Mouse (Mus musculus): ENCODE data around the gene Pde10a.
A peak's percentile ranks its signal among the peaks of the same experiment; 100 is the strongest.

Gene Pde10a

GRCm38 (mm10) chr17:8533828-8534227, 8.7 kb downstream of the Pde10a start:
- no peaks in the 10 kb centered on the region for H3K36me3 ChIP-seq (ENCODE audit: insufficient read depth, low read length)
- H3K4me3 ChIP-seq (replicated peaks; ENCODE audit: low read length), result no peak overlapping the region
- H3K27me3 ChIP-seq (ENCODE audit: insufficient read depth, low read length), result peaks cover 2% of the 10 kb centered on the region; the same call in 1 of the 2 replicates
- peaks cover 9% of the 10 kb centered on the region for H3K9me3 ChIP-seq (ENCODE audit: low read length)
- no peaks in the 10 kb centered on the region for H3K4me1 ChIP-seq (replicated peaks; ENCODE audit: low read depth, low read length)
- TF ChIP-seq CTCF (conservative IDR thresholded peaks at IDR 0.05; ENCODE audit: low read length) (peak; percentile 93), NANOG (IDR thresholded peaks at IDR 0.05; ENCODE audit: borderline replicate concordance, low read length) (no peak), POU5F1 (IDR thresholded peaks at IDR 0.05; ENCODE audit: borderline replicate concordance, low read length) (no peak)

- TF ChIP-seq CTCF (conservative IDR thresholded peaks at IDR 0.05; ENCODE audit: low read length), result no peak
- no peak for TF ChIP-seq NANOG (IDR thresholded peaks at IDR 0.05; ENCODE audit: borderline replicate concordance, low read length)
- no peak for TF ChIP-seq POU5F1 (IDR thresholded peaks at IDR 0.05; ENCODE audit: borderline replicate concordance, low read length)
- no peaks in the 10 kb centered on the region for H3K27me3 ChIP-seq (ENCODE audit: insufficient read depth, low read length)
- peaks cover 3% of the 10 kb centered on the region; the same call in 1 of the 2 replicates for H3K9me3 ChIP-seq (ENCODE audit: low read length)
- H3K4me1 ChIP-seq (replicated peaks; ENCODE audit: low read depth, low read length), result no peaks in the 10 kb centered on the region
- no peaks in the 10 kb centered on the region for H3K36me3 ChIP-seq (ENCODE audit: insufficient read depth, low read length)
- H3K4me3 ChIP-seq (replicated peaks; ENCODE audit: low read length), result no peak overlapping the region
Observed at GRCm38 (mm10) chr17:8536522-8536921, 11.3 kb downstream of the Pde10a start.

GRCm38 (mm10) chr17:8538102-8538501, 12.9 kb downstream of the Pde10a start:
- TF ChIP-seq CTCF (conservative IDR thresholded peaks at IDR 0.05; ENCODE audit: low read length), result peak; percentile 60
- TF ChIP-seq POU5F1 (IDR thresholded peaks at IDR 0.05; ENCODE audit: borderline replicate concordance, low read length), result no peak
- Histone ChIP-seq H3K9me3 (ENCODE audit: low read length) (peaks cover 10% of the 10 kb centered on the region), H3K4me1 (replicated peaks; ENCODE audit: low read depth, low read length) (peaks cover 9% of the 10 kb centered on the region; the same call in 1 of the 2 replicates), H3K36me3 (ENCODE audit: insufficient read depth, low read length) (no peaks in the 10 kb centered on the region), H3K27me3 (ENCODE audit: insufficient read depth, low read length) (no peaks in the 10 kb centered on the region), H3K4me3 (replicated peaks; ENCODE audit: low read length) (no peak overlapping the region)

GRCm38 (mm10) chr17:8541974-8542538, 16.9 kb downstream of the Pde10a start:
- peaks cover 2% of the 10 kb centered on the region; the same call in 1 of the 2 replicates for H3K27me3 ChIP-seq (ENCODE audit: insufficient read depth, low read length)
- H3K4me1 ChIP-seq (replicated peaks; ENCODE audit: low read depth, low read length), result peaks cover 15% of the 10 kb centered on the region
- no peaks in the 10 kb centered on the region for H3K36me3 ChIP-seq (ENCODE audit: insufficient read depth, low read length)

GRCm38 (mm10) chr17:8546366-8546765, 21.2 kb downstream of the Pde10a start:
- TF ChIP-seq NANOG (IDR thresholded peaks at IDR 0.05; ENCODE audit: borderline replicate concordance, low read length), result no peak
- TF ChIP-seq POU5F1 (IDR thresholded peaks at IDR 0.05; ENCODE audit: borderline replicate concordance, low read length), result no peak
- TF ChIP-seq CTCF (conservative IDR thresholded peaks at IDR 0.05; ENCODE audit: low read length), result no peak
- no peaks in the 10 kb centered on the region for H3K36me3 ChIP-seq (ENCODE audit: insufficient read depth, low read length)
- peaks cover 16% of the 10 kb centered on the region for H3K9me3 ChIP-seq (ENCODE audit: low read length)
- H3K4me3 ChIP-seq (replicated peaks; ENCODE audit: low read length), result no peak overlapping the region
- H3K4me1 ChIP-seq (replicated peaks; ENCODE audit: low read depth, low read length), result peaks cover 15% of the 10 kb centered on the region
- peaks cover 8% of the 10 kb centered on the region; the same call in 1 of the 2 replicates for H3K27me3 ChIP-seq (ENCODE audit: insufficient read depth, low read length)

More at GRCm38 (mm10) chr17:8541974-8542538, 16.9 kb downstream of the Pde10a start:
- 0 out of 2 replicates have a peak overlapping the region, but pooled peaks have one; percentile 10 for H3K4me3 ChIP-seq (replicated peaks; ENCODE audit: low read length)
- TF ChIP-seq NANOG (IDR thresholded peaks at IDR 0.05; ENCODE audit: borderline replicate concordance, low read length), result no peak
- TF ChIP-seq CTCF (conservative IDR thresholded peaks at IDR 0.05; ENCODE audit: low read length), result no peak
- TF ChIP-seq POU5F1 (IDR thresholded peaks at IDR 0.05; ENCODE audit: borderline replicate concordance, low read length), result no peak
- H3K9me3 ChIP-seq (ENCODE audit: low read length), result peaks cover 13% of the 10 kb centered on the region

GRCm38 (mm10) chr17:8548733-8549132, 23.6 kb downstream of the Pde10a start:
- no peaks in the 10 kb centered on the region for H3K36me3 ChIP-seq (ENCODE audit: insufficient read depth, low read length)
- peaks cover 6% of the 10 kb centered on the region; the same call in 1 of the 2 replicates for H3K4me1 ChIP-seq (replicated peaks; ENCODE audit: low read depth, low read length)
- H3K27me3 ChIP-seq (ENCODE audit: insufficient read depth, low read length), result peaks cover 10% of the 10 kb centered on the region; the same call in 1 of the 2 replicates
- peaks cover 8% of the 10 kb centered on the region for H3K9me3 ChIP-seq (ENCODE audit: low read length)
- TF ChIP-seq POU5F1 (IDR thresholded peaks at IDR 0.05; ENCODE audit: borderline replicate concordance, low read length), result no peak
- TF ChIP-seq CTCF (conservative IDR thresholded peaks at IDR 0.05; ENCODE audit: low read length), result peak; percentile 26; the same call in 1 of the 2 replicates
- no peak for TF ChIP-seq NANOG (IDR thresholded peaks at IDR 0.05; ENCODE audit: borderline replicate concordance, low read length)
- no peak overlapping the region for H3K4me3 ChIP-seq (replicated peaks; ENCODE audit: low read length)

GRCm38 (mm10) chr17:8551641-8552040, 26.5 kb downstream of the Pde10a start:
- TF ChIP-seq NANOG (IDR thresholded peaks at IDR 0.05; ENCODE audit: borderline replicate concordance, low read length) (no peak), POU5F1 (IDR thresholded peaks at IDR 0.05; ENCODE audit: borderline replicate concordance, low read length) (no peak), CTCF (conservative IDR thresholded peaks at IDR 0.05; ENCODE audit: low read length) (no peak)
- peaks cover 26% of the 10 kb centered on the region for H3K27me3 ChIP-seq (ENCODE audit: insufficient read depth, low read length)
- no peaks in the 10 kb centered on the region for H3K36me3 ChIP-seq (ENCODE audit: insufficient read depth, low read length)
- no peak overlapping the region for H3K4me3 ChIP-seq (replicated peaks; ENCODE audit: low read length)
- H3K9me3 ChIP-seq (ENCODE audit: low read length), result peaks cover 5% of the 10 kb centered on the region; the same call in 1 of the 2 replicates
- peaks cover 2% of the 10 kb centered on the region; the same call in 1 of the 2 replicates for H3K4me1 ChIP-seq (replicated peaks; ENCODE audit: low read depth, low read length)

GRCm38 (mm10) chr17:8552346-8553035, 27.3 kb downstream of the Pde10a start:
- Histone ChIP-seq H3K36me3 (ENCODE audit: insufficient read depth, low read length) (no peaks in the 10 kb centered on the region), H3K4me3 (replicated peaks; ENCODE audit: low read length) (no peak overlapping the region), H3K4me1 (replicated peaks; ENCODE audit: low read depth, low read length) (no peaks in the 10 kb centered on the region), H3K9me3 (ENCODE audit: low read length) (peaks cover 3% of the 10 kb centered on the region; the same call in 1 of the 2 replicates), H3K27me3 (ENCODE audit: insufficient read depth, low read length) (peaks cover 26% of the 10 kb centered on the region)
- TF ChIP-seq POU5F1 (IDR thresholded peaks at IDR 0.05; ENCODE audit: borderline replicate concordance, low read length) (no peak), NANOG (IDR thresholded peaks at IDR 0.05; ENCODE audit: borderline replicate concordance, low read length) (no peak), CTCF (conservative IDR thresholded peaks at IDR 0.05; ENCODE audit: low read length) (no peak)
